Mouse (Mus musculus) CH12.LX (cell line): ENCODE data around the gene Fst.

ENCODE experiments used
- CTCF ChIP-seq, 2 experiments: IDR thresholded peaks in 1 of 2; conservative IDR thresholded peaks in 1 of 2; 2 replicates each; pipeline ENCODE4 v1.5.1; 2011 to 2012; ENCODE audit warnings: low read depth in 2 of 2, low read length in 2 of 2, improper control_type of control experiment in 1 of 2, inconsistent platforms in 1 of 2, mild to moderate bottlenecking in 1 of 2, moderate library complexity in 1 of 2
- E2F4 ChIP-seq: IDR thresholded peaks from 2 replicates; pipeline ENCODE4 v1.6.1; 2011; ENCODE audit warnings: low read depth, low read length, improper control_type of control experiment; ENCODE audit not compliant: insufficient replicate concordance
- MAFK ChIP-seq: IDR thresholded peaks from 2 replicates; pipeline ENCODE4 v1.6.1; 2011; ENCODE audit warnings: low read length, improper control_type of control experiment; ENCODE audit not compliant: insufficient replicate concordance
- MYC ChIP-seq: IDR thresholded peaks from 2 replicates; pipeline ENCODE4 v1.6.1; 2011; ENCODE audit warnings: low read depth, mild to moderate bottlenecking, improper control_type of control experiment, low read length
- POLR2A ChIP-seq: IDR thresholded peaks from 2 replicates; pipeline ENCODE4 v1.6.1; 2011; ENCODE audit warnings: low read depth, mild to moderate bottlenecking, improper control_type of control experiment, low read length
- TCF12 ChIP-seq: IDR thresholded peaks from 2 replicates; pipeline ENCODE4 v1.6.1; 2014; ENCODE audit warnings: low read depth, mild to moderate bottlenecking, inconsistent platforms, low read length, improper control_type of control experiment

- TF ChIP-seq POLR2A, result no peak
- TF ChIP-seq CTCF (conservative IDR thresholded peaks at IDR 0.05 in 1 of 2, IDR thresholded peaks at IDR 0.05 in 1 of 2; ENCODE audit: low read depth in 2 of 2, low read length in 2 of 2), result no peak
- no peak for TF ChIP-seq MAFK
- no peak for TF ChIP-seq MYC
- no peak for TF ChIP-seq E2F4
- no peak for TF ChIP-seq TCF12
These were observed 38.5 kb downstream of the Fst start for GRCm38 (mm10) chr13:114420235-114420634.
